Mouse (Mus musculus) left cerebral cortex, postnatal 4 days (tissue): ENCODE measurements at regions not wholly inside any gene's neighbourhood (a gene's known extent, or its start where the extent isn't known, plus 50 kb on each side); places are given as distances from the start of the nearest gene placed in this dataset.

ENCODE experiments used
- DNase-seq: peaks from one replicate; pipeline ENCODE4 v3.0.0-alpha.2; 2022
- intact Hi-C: fragments of 180-260 bp; cut with DNase I; formaldehyde crosslinking; loops from one replicate; pipeline ENCODE4 v1.15.1; 2025

DNA sequence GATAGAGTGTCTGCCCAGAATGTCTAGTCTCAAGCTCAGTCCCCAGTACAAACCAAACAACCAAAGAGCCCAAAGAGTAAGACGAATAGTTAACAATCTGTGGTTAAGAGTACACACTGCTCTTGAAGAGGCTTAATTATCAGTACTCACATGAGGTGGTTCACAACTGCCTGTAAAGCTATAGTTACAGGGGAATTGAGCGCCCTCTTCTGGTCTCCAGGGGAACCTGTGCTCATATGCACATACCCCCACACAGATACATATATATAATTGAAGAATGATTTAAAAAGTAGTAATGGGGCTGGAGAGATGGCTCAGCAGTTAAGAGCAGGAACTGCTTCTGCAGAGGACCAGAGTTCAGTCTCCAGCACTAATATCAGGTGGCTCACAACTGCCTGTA, 92.3 kb upstream of the Atp1a1 start:
- intact Hi-C loops = no loop called here
- no peak for DNase-seq

- no peak for DNase-seq
- intact Hi-C loops = no loop called here
These were observed 89.8 kb upstream of the Atp1a1 start for GRCm38 (mm10) chr3:101694311-101694710.

GRCm38 (mm10) chr3:101691937-101692604, 87.6 kb upstream of the Atp1a1 start:
- intact Hi-C loops = no loop called here
- no peak for DNase-seq

DNA sequence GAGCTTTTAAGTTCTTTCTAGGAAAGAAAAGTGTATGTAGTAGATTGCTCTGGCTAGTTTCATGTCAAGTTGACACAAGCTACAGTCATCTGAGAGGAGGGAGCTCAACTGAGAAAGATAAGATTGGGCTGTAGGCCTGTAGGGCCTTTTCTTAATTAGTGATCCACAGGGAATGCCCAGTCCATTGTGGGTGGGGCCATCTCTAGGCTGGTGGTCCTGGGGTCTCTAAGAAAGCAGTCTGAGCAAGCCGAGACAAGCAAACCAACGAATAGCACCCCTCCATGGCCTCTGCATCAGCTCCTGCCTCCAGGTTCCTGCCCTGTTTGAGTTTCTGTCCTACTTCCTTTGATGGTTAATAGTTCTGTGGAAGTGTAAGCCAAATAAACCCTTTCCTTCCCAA, 86.3 kb upstream of the Atp1a1 start:
- intact Hi-C loops = no loop called here
- DNase-seq = no peak

GRCm38 (mm10) chr3:101690222-101690621, 85.7 kb upstream of the Atp1a1 start:
- DNase-seq = no peak
- intact Hi-C loops = no loop called here

DNA sequence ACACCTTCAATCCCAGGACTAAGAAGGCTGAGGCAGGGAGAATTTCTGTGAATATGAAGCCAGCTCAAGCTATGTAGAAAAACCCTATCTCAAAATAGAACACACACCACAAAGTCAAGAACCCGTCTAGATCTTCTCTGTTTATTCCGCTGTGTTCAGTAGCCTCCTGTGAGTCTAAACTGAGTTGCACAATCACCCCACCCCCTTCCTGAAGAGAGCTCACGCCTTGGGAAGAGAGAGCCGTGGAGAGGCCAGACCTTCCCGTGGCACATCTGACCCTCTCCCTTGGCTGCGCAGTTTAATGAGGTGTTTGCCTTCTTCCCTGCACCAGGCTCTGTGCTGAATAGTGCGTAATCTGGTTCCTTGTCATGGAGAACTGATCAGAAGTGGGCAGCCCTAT, 80.7 kb upstream of the Atp1a1 start:
- no peak for DNase-seq

DNA sequence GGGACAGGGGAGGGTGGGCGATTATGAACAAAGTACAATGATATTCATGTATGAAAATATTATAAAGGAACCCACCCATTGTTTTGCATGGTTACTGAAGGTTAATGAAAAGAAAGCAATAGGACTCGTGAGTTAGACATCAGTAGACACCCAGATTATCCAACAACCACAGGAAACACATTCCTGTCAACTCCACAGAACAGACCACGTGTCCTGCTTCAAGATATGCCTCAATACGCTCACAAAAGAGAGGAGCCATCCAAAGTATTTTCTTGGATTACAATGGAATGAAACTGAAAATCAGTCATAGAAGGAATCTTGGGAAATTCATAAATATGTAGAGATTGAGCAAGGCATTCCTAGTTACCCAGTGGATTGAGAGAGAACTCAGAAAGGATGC, 68.5 kb upstream of the Atp1a1 start:
- DNase-seq = no peak
- intact Hi-C loops = no loop called here

More for the DNA sequence above, 80.7 kb upstream of the Atp1a1 start:
- intact Hi-C loops = no loop called here

- DNase-seq = peak; percentile 27
- intact Hi-C loops = no loop called here
These were observed 66.1 kb upstream of the Atp1a1 start for GRCm38 (mm10) chr3:101670561-101671001.

DNA sequence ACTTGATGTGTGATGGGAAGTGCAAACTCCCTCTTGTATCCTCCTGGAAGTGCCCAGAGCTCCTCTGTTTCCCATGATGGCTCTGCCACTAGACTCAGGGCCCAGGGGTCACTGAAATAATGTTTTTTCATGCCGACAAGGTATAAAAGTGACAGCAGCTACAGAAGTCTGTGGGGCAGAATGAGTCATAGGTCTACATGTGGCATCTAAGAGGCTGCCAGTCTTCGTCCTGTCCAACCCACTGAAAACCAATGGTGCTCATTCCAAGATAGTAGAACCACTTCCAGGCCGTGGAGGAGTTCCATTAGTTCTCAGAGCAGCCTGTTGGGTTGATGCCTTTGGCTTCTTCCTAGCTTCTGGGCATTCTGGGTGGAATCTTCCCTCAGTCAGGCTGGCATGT, 65.3 kb upstream of the Atp1a1 start:
- intact Hi-C loops = no loop called here
- DNase-seq = no peak

- DNase-seq = no peak
- intact Hi-C loops = no loop called here
These were observed 63.4 kb upstream of the Atp1a1 start for GRCm38 (mm10) chr3:101667767-101668387.

DNA sequence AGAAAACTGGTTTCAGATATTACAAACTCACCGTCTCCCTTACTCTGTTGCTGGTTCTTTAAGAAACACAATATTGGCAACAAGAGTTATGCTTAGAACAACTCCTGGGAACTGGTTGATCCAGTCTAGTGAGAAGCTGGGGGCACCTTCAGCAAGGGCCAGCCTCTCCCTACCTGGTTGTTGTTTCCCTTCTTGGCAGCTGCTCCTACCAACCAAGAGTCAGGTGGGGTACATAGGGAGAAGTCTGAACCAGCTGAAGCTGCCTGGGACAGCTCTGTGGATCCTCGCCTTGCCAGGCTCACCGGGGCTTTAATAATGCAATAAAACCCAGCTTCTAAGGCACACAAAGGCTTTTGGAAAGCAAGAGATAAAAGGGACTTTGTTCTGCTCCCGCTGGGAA, 62.7 kb upstream of the Atp1a1 start:
- intact Hi-C loops = no loop called here
- DNase-seq = no peak

DNA sequence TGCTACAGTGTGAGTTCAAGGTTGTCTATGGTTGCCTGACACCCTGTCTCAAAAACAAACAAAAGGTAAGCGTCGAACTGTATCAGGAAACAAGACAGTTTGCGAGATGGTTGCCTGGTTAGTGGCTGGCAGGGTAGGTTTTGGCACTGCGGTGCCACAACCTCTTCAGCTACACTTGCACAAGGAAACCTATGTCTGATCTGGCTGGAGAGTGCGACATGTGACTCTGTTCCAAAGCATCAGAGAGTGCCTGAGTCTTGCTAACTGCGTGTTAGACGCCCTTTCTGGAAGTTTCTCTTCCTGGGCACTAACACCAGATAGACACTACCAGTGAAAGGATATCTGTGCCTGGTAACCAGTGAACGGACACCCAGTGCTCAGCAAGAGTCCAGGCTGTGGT, 62.1 kb upstream of the Atp1a1 start:
- intact Hi-C loops = no loop called here
- DNase-seq = no peak

GRCm38 (mm10) chr3:101661184-101661992, 56.9 kb upstream of the Atp1a1 start:
- intact Hi-C loops = no loop called here
- peak; percentile 25 for DNase-seq

DNA sequence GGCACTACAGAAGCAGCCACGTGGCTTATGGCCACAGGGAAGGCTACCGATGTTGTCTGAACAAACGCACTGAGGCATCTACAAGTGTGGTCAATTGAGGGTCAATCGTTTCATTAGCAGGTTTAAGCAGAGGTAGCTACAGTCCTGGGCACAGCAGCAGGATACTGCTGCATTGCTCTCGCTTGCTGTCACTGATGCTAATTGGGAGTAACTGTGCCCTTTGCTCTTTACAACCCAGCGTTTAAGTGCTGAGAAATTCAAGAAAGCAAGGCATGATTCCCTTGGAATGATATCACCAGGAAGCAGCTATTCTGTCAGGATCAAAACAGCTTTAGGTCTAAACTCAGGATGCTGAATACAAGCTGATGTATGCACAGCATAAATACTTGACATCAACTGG, 56.2 kb upstream of the Atp1a1 start:
- intact Hi-C loops = no loop called here
- DNase-seq = no peak

GRCm38 (mm10) chr3:101660176-101660575, 55.7 kb upstream of the Atp1a1 start:
- DNase-seq = no peak
- intact Hi-C loops = no loop called here

DNA sequence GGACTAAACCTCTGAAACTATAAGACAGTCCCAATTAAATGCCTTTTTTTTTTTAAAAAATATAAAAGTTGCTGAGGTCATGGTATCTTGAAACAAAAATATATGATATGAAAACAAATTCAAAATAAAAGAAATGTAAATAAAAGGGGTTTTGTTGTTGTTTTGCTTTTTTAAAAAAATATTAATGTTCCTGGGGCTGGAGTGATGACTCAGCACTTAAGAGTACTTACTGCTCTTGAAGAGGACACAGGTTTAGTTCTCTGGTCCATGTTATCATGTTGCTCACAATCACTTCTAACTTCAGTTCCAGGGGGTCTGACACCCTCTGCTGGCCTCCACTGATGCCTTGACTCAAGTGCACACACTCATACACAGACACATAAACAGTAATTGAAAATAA, 53.5 kb upstream of the Atp1a1 start:
- DNase-seq = no peak
- intact Hi-C loops = no loop called here

DNA sequence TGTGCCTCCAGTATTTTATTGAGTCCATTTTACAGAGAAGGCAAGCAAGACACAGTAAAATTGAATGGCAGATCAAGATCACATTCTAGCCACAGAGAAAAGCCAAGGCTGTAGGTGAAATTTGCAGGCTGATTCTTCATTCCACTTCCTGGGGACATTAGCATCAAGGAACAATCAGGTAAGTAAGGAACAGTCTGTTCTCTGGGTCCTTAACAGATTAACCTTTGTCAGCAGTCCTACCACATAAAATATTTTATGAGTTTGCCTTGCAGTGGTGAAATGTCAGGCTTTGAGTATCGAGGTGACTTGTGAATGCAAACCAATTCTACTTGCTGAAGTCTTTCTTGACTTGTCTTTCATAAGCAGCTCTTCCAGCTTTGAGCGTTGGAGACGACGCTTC, 50.2 kb upstream of the Atp1a1 start:
- intact Hi-C loops = no loop called here
- no peak for DNase-seq
